Mouse (Mus musculus) cortical plate, adult 2 months (tissue): ENCODE measurements at regions not wholly inside any gene's neighbourhood (a gene's known extent, or its start where the extent isn't known, plus 50 kb on each side); places are given as distances from the start of the nearest gene placed in this dataset.

Experiments used
- H3K27ac ChIP-seq: fragments of 200-500 bp; 2 replicates; pipeline ENCODE4 v1.5.1; 2012; ENCODE audit warnings: low read length, control low read depth, inconsistent platforms; ENCODE audit not compliant: insufficient read depth
- H3K4me1 ChIP-seq: fragments of 200-500 bp; 2 replicates; pipeline ENCODE4 v1.6.1; 2011; ENCODE audit warnings: low read length; ENCODE audit not compliant: control insufficient read depth, insufficient read depth
- H3K4me3 ChIP-seq: fragments of 200-500 bp; 2 replicates; pipeline ENCODE4 v1.5.1; 2011; ENCODE audit warnings: mild to moderate bottlenecking, low read length, control low read depth; ENCODE audit not compliant: insufficient read depth
- CTCF ChIP-seq: fragments of 200-500 bp; IDR thresholded peaks from 2 replicates; pipeline ENCODE4 v1.5.1; 2011; ENCODE audit warnings: mild to moderate bottlenecking, control low read depth, low read length; ENCODE audit not compliant: insufficient read depth; ENCODE audit errors: extremely low read depth
- POLR2A ChIP-seq: fragments of 200-500 bp; IDR thresholded peaks from 2 replicates; pipeline ENCODE4 v1.6.1; 2011; ENCODE audit warnings: mild to moderate bottlenecking, low read length, control low read depth; ENCODE audit not compliant: insufficient read depth; ENCODE audit errors: extremely low read depth

- Histone ChIP-seq H3K27ac (no peak overlapping the region), H3K4me3 (no peak overlapping the region), H3K4me1 (no peaks in the 10 kb centered on the region)
- no peak for TF ChIP-seq CTCF
- no peak for TF ChIP-seq POLR2A
Measured at GRCm38 (mm10) chr15:17569205-17569604, 840.6 kb downstream of the Cdh9 start.

GRCm38 (mm10) chr15:17588617-17589016, 860.1 kb downstream of the Cdh9 start:
- no peak for TF ChIP-seq CTCF
- no peak for TF ChIP-seq POLR2A
- H3K4me1 ChIP-seq: no peaks in the 10 kb centered on the region
- no peak overlapping the region for H3K4me3 ChIP-seq
- H3K27ac ChIP-seq: no peak overlapping the region

GRCm38 (mm10) chr15:17604402-17604801, 875.8 kb downstream of the Cdh9 start:
- Histone ChIP-seq H3K4me1 (no peaks in the 10 kb centered on the region), H3K4me3 (no peak overlapping the region), H3K27ac (no peak overlapping the region)
- TF ChIP-seq POLR2A (no peak), CTCF (0 out of 2 replicates have a peak, but pooled peaks have one; percentile 6)

GRCm38 (mm10) chr15:17614945-17615344, 886.4 kb downstream of the Cdh9 start:
- Histone ChIP-seq H3K4me3 (no peak overlapping the region), H3K4me1 (no peaks in the 10 kb centered on the region), H3K27ac (no peak overlapping the region)
- no peak for TF ChIP-seq CTCF
- TF ChIP-seq POLR2A: no peak

GRCm38 (mm10) chr15:17641218-17641617, 912.7 kb downstream of the Cdh9 start:
- no peaks in the 10 kb centered on the region for H3K4me1 ChIP-seq
- no peak overlapping the region for H3K4me3 ChIP-seq
- no peak overlapping the region for H3K27ac ChIP-seq
- TF ChIP-seq CTCF (no peak), POLR2A (no peak)
